Mouse (Mus musculus): ENCODE results near the gene Klhl29.

Gene Klhl29

DNA sequence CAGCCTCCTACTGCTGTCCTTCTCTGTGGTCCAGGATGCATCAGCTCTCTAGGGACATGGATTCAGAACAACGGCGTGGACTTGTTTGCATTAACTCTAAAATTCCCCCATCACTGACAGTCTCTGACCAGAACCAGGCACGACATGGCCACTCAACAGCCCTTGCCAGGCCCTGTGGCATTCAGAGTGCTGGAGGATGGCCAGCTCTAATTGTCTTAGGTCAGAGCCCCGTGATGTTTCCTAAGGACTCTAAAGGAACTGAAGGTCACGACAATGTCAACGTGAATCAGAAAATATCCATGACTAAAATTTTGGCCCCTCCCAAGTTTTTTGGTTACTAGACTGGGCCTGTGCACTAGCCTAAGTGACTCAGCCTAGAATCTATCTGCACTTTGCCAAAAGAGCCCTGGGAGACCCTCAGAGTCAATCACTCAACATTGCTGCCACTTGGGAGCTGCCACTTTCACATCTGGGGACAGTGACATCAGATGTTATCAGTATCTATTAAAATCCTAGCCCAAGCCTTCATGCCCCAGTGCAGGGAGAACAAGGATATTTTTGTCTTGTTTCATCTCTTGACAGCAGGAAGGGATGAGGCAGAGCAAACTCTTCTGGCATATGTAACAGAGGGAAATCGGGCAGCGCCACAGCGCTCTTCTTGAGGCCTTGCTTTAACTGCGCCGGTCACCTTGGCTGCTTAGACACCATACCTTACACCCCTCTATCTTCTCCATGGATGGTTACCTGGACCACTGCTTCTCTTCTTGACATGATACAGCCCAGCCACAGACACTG lies 24.8 kb downstream of the Klhl29 start:
- WGBS, result 68% methylated on average over 11 of the region's 11 CpGs

DNA sequence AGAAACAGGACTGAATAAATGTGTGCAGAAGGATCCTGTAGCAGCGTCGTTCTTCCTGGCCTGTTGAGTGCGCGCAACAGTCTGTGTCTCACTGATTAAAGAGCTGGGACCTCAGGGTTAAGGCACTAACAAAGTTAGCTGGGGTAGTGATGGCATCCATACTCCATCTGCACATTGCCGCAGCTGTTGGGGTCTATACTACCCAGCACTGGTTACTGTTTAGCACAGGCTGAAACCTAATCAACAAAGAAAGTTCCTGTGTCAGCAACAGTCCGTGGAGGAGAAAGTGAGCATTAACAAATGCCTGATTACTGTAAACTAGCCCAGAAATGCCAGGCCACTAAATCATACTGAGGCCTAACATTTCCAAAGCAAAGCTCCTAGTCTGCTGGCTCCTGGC lies 30.4 kb downstream of the Klhl29 start:
- 88% methylated on average over 6 of the region's 6 CpGs for WGBS

DNA sequence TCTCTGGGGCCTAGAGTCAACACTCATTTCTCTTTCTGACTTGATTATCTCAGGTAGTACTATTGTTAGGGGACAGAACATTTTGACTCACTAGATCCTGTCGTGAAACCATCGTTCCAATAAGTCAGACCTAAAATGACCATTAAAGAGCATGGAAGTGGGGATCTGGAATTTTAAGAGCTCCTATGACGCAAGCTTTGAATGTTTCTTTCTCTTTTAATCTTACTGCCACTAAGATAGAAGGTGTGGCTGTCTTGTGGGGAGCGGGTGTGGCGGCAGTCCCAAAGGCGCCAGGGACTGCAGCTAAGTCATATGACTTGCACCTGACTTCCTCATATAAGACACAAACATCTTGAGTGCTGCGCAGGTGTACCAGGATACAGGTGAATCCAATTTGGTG lies 31.0 kb downstream of the Klhl29 start:
- WGBS, result 95% methylated on average over 7 of the region's 7 CpGs

DNA sequence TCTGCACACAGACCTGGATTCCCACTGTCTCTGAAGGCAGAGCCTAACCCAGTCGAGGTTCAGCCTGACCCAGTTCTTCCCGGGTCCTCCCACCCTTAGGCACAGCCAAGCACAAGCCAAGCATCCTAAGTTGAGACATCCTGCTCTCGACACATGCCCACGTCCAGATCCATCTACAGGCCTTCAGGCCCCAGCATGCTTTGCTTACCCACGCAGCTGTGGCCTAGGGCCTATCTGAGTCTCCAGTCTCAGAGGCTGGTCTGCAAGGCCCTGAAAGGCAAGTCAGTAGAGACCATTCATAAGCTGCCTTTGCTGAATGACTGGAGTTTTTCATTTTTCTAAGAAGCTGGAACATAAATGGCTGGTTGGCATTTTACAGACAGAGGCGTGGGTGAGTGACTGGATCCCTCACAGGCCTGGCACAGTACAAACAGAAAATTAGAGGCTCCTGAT lies 35.3 kb downstream of the Klhl29 start:
- WGBS, result 42% methylated on average over 6 of the region's 6 CpGs

DNA sequence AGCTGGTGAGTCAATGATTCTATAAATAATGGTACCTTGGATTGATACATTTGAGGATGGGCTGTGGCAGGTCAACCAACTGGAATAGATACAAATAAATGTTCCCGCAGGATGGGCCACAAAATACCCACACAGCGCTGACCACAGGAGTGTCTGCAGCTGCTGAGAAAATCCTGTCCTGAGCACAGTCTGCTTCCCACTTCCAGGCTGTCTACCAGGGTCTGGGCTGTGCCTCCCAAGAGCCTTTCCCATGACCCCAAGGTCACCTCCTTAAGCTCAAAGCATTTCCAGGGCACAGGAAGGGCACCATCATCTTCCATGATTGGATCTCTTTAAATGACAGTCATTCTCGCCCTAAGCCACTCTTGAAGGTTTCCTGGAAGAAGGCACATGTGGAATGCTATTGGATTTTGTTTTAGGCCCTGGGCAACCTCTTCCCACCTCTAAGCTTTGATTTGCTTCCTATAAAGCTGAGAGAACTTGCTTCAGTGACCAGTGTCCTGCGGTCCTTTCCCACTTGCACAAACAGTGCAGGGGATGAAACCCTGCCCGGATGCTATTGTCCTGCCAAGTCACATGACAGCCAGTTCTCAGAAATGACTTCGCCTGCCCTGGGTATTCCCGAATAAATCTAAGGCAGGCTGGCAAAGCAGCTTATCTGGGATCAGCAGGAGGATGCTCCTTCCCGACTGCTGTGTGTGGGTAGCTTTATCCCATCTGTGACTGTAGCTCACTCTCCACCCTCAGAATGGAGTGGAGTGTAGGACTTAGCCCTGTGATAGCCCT lies 38.4 kb downstream of the Klhl29 start:
- WGBS, result 40% methylated on average over 8 of the region's 8 CpGs

DNA sequence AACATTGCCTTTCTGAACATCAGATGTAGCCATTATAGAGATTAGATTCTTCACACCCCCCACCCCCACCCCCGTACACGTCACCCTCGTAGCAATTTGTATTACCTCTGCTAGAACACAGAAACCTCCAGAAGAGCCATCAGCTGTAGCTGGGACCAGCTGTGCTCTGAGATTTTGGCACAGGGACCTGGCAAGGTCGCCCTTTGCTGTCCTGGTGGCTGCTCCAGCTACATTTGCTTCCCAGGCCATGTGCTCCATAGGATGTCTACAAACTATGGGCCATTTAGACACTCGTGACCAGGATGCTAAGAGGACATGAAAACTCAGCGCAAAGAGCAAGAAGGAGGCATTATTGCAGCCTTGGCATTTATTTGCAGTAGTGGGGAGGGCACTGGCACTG lies 39.2 kb downstream of the Klhl29 start:
- 58% methylated on average over 6 of the region's 6 CpGs for WGBS

DNA sequence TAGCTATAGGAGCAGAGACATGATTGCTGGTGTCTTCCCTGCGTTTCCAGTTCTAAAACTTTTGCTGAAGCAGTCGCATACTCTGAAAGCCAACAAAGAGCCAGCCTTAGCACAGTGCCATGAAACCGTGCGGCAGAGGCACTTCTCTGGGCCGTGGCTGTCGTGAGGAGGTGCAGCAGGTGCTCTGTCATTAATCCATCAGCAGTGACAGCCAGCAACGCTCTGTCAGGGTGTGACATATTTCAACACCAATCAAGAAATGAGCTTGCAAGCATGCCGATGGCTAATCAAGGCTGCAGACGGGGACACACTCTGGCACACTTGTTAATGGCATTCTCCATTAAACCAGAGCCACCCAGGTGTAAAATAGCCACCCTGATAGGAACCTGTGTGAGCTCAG lies 40.5 kb downstream of the Klhl29 start:
- 61% methylated on average over 9 of the region's 9 CpGs for WGBS

DNA sequence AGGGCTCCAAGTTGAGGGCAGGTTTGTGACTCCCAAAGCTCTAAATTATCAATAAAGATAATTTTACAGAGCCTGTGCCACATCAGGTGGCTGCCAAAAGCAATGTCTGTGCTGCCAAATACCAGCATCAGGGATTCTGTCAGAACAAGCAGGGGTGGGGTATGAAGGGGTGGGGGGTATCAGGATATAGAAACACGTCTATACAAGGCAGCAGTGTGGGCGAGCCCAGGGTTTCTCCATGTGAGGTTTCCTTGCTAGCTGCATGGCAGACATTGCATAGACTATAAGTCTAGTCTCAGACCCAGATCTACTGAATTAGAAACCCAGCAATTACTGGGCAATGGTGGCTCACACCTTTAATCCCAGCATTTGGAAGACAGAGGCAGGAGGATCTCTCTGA lies 41.3 kb downstream of the Klhl29 start:
- WGBS, result 42% methylated on average over 2 of the region's 2 CpGs

DNA sequence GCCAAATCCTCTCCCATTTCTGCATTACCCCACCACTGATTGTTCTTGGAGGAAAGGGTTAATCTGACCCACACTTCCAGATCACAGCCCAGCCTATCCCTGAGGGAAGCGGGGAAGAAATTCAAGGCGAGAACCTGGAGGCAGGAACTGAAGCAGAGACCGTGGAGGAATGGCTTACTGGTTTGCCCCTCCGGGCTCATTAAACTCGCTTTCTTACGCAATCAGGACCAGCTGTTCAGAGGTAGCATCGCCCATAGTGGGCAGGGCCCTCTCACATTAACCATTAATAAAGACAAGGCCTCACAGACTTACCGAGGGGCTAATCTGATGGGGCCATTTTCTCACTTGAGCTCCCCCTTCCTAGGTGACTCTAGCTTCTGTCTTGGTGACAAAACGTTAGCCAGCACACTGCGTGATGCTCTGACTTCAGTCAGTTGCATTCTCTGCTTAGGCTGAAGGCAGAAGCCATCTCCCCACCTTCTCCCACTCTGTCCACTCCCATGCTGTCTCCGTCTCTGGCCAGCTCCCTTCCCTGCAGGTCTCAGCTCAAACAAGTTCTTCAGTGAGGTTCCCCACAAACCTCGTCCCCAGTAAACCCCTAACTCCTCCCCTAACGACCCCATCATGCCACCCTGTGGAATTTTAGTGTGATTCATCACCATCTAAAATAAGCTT lies 43.5 kb downstream of the Klhl29 start:
- WGBS, result 62% methylated on average over 13 of the region's 13 CpGs

DNA sequence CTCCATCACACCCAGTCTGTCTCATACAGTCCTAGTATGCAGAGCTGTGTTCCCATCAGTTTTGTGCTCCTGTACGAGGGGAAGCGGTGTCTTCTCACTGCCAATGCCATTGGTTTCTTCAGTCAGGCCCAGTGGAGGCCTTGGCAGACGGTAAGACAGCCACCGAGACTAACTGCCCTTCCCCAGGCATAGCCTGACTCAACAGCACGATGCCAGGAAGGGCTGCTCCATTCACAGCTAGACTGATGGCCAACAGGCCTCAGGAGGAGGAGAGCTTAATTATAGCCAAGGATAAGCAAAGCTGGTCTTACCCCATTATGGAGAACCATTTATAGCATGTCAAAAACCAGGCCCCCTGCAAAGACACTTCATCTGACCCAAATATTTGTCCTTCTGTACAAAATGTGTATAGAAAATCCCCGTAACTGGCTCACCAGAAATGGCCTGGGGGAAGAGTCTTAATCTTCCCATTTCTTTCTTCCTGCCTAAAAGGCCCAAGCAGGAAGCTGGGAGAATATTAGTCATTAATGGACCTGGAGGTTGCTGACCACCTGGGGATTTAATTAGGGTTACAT lies 44.9 kb downstream of the Klhl29 start:
- WGBS, result 69% methylated on average over 6 of the region's 6 CpGs

DNA sequence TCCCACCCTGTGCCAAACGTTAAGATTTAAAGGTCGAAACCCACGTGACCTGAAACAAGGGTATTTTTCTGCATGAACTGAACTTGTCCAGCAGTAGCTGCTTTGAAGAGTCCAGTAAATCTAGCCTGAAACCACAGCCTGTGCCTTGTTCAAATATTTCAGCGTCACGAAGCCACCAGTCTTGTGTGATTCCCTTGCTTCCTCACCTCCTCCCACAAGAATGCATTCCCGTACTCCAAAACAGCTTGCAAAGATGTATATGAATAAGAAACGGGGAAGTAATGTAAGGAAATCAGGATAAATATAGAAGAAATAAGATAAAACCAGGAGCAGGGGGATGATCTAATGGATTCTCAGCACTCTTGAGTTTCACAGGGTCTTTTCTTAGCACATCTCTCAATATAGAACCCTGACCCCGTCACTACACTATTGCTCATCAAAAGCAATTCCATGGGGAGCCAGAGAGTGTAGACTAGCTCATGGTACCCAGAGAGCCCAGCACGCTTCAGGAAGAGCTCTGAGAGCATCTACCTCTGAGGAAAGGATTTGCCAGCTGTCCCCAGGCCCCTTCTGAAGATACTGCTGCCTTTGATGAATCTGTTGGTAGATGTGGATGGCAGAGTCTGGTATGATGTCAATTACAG lies 52.9 kb downstream of the Klhl29 start:
- 56% methylated on average over 9 of the region's 9 CpGs for WGBS

DNA sequence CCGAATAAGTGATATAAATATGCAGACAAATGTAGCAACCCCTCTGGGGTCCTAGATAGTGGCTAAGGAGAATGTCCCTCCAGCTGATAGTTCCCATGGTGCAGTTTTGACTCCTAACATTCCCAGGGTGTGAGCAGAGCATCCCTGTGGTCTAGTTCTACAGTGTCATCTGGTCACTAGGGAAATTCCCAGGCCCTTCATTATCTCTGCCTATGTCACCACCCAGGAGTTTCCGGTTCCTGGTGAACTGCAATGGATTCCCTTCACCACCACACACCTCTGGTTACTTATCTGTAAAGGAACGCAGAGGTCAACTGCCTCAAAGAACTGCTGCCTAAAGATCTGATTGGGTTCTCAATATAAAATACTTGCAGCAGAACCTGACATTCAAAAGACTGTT lies 54.5 kb downstream of the Klhl29 start:
- WGBS, result 92% methylated on average over 3 of the region's 3 CpGs

DNA sequence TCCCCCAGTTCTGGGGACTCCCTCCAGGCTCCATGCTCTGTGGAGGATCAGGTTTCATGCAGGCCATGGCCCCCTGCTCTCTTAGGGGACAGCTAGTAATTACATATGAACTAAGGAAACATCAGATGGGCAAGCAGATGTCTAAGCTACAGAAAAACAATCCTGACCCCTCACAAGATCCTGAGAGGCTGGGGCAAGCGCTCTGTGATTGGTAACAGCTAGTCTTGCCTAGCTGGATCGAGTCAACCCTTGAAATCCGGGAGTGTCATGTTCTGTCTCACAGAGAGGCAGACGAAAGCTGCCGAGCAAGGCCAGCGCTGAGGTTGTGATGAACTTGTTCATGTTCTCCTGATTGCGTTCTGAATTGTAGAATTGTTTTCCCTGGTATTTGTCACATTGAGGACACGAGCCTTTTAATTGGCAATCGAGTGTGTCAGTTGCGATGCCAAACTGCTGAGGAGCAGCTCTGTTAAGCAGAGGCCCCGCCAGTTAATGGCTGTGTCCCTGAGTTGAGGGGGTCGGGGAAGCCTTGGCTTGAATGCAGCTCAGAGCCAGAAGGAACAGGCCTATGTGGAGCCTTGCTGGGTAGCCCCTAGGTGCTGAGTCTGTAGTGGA lies 56.0 kb downstream of the Klhl29 start:
- WGBS, result 54% methylated on average over 12 of the region's 12 CpGs

DNA sequence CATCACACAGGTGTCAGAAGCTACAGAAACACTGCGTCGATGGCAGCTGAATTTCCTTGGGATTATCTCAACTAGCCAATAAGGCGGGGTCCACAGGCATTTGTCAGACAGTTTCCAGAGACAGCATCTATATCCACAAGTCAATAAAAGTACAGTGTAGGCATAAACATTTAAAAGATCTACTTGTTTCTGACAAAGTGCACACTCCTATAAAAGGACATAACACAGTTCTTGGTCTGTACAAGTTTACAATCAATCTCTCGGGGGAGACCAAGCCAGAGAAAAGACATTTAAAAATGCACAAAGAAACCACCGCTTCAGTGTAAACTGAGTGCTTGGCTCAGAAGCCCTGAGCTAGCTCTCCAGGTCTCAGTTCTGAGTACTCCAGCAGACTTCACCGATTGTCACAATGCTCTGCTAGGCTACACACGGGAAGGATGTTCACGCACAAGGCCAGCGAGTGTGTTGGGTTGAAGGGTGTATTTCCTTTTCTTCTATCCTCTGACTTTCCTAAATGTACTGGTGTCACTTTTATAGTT lies 59.4 kb downstream of the Klhl29 start:
- 77% methylated on average over 9 of the region's 9 CpGs for WGBS

DNA sequence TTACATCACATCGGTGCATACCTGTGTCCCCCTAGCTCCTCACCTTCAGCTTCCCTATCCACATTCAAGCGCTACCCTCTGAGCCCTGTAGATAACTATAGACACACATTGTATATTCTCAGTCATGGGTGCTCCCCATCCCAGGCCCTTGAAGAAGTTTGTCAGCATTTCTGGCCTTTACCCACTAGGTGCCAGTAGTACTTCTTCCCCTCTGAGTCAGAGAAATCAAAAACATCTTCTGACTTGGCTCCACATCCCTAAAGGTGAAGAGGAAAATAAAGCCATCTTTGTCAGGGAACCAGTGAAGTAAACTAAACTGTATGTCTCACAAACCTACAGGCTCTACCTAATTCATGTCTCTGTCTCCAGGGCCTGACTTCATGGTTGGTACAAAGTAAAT lies 67.6 kb downstream of the Klhl29 start:
- WGBS, result 91% methylated on average over 2 of the region's 2 CpGs

DNA sequence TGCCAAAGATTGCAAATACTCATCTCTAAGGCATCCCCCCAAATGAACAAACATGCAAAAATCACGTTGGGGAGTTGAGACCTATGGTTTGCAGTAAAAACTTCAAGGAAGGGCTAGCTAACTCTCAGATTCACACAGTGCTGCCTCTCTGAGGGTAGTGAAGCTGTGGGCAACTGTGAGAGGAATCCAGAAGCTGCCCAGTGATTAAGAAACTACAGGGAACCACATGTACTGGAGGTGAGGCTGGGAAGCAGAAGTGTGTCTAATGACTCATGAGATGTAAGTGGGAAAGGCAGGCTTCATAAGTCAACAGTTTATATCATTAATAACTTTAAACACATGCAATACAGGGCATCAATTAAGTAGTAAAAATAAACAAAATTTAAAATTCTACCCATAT lies 70.0 kb downstream of the Klhl29 start:
- 52% methylated on average over 1 of the region's 1 CpGs for WGBS

DNA sequence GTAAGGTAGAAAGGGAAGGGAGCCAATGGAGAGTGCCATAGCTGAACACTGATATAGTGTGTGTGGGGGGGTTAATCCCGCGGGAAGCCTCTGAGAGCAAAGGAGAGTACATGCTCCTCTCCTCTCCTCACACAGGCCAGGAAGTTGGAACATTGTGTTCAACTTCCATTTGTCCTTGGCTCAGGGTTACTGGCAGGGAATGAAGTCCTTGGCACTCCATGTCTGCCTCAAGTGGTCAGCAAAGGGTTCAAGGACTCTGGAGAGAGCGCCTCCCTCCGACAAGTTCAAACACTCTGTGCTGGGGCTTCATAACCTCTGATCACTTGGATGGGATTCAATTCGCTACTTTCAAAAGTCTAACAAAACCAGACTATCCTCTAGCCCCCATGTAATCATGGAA lies 71.6 kb downstream of the Klhl29 start:
- WGBS, result 82% methylated on average over 5 of the region's 5 CpGs

DNA sequence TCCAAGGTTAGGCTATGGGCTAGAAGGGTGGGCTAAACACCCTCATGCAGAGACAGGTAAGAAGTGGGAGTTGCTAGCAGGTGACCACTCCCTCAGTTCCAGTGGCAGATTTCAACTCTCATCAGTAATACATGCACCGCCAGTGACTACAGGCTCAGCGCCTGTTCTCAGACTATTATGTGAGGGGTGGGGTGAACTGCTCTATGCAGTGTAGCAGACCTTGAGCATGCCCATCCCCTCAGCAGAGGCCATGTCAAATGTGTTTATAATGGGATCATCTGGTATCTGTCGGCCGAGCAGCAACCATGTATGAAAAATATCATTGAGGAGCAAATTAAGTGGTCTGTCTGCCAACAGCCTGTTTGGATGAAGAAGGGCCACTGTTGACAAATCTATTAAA lies 72.4 kb downstream of the Klhl29 start:
- 89% methylated on average over 4 of the region's 4 CpGs for WGBS

DNA sequence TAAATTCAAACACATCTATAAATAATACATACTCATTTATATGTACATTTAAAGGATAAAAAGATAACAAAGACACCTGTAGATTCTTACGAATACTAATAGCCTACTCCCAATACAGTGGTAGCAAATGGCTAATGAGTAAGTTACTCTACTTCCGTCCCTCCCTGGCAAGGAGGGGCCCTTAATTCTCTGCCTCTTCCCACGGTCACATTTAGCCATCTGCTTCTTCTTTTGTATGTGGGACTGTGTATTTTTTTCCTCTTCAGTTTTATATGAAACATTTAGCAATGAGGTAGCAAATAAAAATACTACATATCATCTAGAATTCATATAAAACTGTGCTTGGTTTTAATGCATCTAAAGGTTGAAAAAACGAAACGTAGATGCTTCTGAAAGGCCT lies 73.6 kb downstream of the Klhl29 start:
- WGBS, result 45% methylated on average over 5 of the region's 5 CpGs

DNA sequence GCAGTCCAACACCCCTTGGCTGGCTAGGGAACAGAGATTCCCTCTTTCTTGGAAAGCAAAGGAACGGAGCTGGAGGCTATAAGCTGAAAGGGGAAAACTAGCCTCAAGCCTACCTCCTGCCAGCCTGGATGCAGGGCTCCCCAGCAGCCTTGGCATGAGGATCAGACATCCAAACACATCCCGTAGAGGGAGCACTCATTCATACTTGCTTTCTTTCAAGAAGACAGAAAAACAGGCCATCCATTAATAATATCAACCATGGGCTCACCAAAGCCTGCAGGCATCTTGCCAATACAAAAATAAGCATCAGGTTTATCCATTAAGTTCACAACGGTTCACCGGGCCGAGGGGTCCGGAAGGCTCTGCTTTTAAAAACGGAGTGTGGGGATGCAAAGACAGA lies 79.1 kb downstream of the Klhl29 start:
- WGBS, result 41% methylated on average over 7 of the region's 7 CpGs

DNA sequence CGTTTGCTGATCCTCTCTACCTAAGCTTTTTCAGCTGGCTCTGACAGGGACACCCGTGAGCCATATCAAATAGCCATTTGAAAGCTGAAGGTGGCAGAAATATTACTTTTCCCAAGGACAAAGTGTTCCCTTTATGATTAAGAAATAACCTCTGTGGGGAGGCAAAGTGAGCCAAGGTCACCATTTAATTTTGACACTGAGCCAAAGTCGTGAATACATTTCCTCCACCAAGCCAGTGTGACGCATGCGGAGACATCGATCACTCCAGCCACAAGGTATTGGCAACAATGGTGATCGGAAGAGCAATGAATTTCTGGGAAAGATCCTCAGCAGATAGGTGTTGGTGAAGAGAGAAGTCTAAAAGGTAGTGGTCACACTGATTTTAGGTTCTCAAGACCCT lies 83.2 kb downstream of the Klhl29 start:
- 95% methylated on average over 7 of the region's 7 CpGs for WGBS
